Mouse (Mus musculus) left cerebral cortex, postnatal 10 days (tissue): ENCODE measurements around the gene Calhm3. TPM values are rescaled to one million over a fixed set of nuclear protein-coding genes. Genes with fewer than 3 reads are reported as not detected.
"Not testable (repeated sequence)": the region's sequence is repeated elsewhere in the genome, so short reads cannot be mapped to it uniquely, and the experiment has no call there.

ENCODE experiments used
- DNase-seq, 2 experiments: peaks; one replicate each; pipeline ENCODE4 v3.0.0; 2021 to 2022; ENCODE audit warnings: low spot score in 2 of 2, mixed read lengths in 1 of 2; ENCODE audit errors: extremely low spot score in 1 of 2
- intact Hi-C: fragments of 180-260 bp; cut with DNase I; formaldehyde crosslinking; loops from one replicate; pipeline ENCODE4 v1.15.1; 2025
- total RNA-seq, 2 experiments: library from RNA; stranded (reverse); gene quantifications; 2 replicates each; pipeline ENCODE4 v1.2.3; 2021

The Calhm3 gene
- total RNA-seq, 2 experiments from 2014 or later = not detected

DNA sequence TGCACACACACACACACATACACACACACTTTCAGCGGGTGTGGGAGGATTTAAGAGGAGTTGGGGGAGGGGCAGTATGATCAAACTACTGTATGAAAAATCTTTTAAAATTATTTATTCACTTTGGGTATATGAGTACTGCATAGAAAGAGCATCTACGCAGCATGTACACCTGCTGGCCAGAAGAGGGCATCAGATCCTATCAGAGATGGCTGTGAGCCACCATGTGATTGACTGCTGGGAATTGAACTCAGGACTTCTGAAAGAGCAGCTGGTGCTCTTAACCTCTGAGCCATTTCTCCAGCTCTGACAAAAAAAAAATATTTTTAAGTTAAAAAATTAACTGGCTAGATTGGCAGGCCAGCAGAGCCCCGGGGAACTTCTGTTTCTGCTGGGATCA is 17.0 kb upstream of the Calhm3 start:
- intact Hi-C loops = no loop called here
- no peak for DNase-seq

DNA sequence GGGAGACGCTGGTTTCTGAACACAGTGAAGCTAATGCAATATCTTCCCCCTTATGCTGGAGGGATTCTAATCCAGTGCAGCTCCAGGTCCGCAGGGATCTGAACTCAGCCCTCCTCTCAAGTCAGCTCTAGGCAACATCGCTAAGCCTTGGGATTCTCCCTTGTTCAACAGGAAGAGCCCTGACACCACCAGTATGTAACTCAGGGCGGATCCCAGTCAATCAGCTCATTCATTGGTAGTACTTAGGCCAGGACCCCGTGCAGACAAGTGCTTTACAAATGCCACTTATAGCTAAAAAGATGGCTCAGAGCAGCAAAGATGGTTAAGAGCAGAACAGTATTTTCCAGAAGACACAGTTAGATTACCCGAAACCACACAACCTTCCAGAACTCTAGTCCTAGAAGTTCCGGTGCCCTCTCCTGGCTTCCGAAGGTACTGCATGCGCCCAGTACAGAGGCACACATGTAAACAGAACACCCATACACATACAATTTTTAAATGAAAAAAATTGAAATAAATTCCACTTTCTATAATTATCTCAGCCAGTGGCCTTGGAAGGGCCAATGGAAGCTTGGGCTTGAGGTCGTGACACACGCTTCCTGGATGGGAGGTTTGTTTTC is 11.3 kb upstream of the Calhm3 start:
- intact Hi-C loops = loop anchor here (2.0 kb wide), 1 partner anchor 48 kb away; no protein-coding TSS in a partner anchor
- peak; percentile 75 to 87 for DNase-seq

- intact Hi-C loops = loop anchor here (2.0 kb wide), 1 partner anchor 47 kb away; no protein-coding TSS in a partner anchor
- DNase-seq = no peak
Observed at GRCm38 (mm10) chr19:47168223-47168622, 10.7 kb upstream of the Calhm3 start.

DNA sequence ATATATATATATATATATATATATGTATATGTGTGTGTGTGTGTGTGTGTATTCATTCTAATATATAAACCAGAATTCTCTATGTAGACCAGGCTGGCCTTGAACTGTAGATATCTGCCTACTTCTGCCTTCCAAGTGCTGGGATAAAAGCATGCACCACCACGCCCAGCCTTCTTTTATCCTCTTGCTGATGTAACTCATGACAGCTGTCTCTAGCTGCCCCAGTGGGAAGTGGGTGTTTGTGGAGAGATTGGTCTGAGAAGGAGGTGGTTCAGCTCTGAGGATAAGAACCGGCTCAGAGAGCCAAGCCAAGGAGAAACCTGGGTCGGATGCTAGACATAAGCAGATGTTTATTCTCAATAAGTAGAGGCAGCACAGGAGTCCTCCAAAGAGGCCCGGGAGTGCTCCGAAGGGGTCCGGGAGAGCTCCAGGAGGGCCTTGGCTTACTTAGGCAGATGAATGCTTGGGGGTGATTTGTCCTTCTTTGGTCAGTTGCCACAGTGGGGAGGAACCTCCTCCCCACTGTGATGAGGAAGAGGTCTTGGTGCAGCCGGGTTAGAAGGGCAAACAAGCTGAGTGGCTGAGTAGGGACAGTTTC is 10.2 kb upstream of the Calhm3 start:
- DNase-seq = no peak

DNA sequence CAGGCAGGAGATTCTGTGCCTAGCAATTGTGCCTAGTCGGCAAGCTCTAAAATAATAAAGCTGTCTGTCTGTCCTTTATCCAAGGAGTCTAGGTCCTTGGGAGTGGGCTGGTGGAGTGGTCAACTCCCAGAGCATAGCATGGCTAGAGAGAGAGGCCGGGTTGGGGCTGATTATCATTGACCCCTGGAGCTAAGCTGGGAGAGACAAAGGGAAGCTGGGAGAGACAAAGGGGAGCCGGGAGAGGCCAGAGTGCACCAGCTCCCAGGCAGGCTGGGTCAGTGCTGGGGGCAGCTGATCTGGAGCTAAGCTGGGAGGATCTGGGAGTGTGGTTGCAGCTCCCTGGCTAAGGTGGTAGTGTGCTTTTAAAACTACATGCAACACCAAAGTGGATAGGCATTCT is 9.2 kb upstream of the Calhm3 start:
- intact Hi-C loops = no loop called here
- DNase-seq = no peak

More for the DNA sequence above, 10.2 kb upstream of the Calhm3 start:
- intact Hi-C loops = loop anchor here (2.0 kb wide), 1 partner anchor 47 kb away; no protein-coding TSS in a partner anchor

DNA sequence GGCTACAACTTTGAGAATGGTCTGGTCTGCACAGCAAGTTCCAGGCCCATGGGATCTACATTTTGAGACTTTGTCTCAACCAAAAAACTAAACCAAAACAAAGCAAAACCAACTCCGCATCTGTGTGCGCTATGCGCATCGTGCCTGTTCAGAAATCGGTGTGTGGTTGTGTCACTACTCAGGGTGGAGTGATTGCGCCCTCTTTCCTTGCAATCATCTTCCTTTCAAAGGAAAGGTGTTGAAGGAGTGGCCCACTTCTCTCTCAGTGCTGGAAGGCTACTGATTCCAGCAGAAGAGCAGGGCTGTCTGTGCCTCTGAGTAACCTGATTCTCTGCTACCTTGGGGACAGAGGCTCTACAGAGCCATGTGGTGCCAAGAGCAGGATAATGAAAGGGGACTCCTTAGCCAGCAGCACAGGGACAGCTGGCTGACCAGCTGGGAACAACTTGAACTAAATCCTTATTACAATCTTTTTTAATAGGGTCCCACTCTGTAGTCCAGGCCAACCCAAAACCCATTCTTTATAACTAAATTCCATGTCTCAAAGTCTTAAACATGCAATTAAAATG is 5.7 kb upstream of the Calhm3 start:
- no peak for DNase-seq
- intact Hi-C loops = no loop called here

DNA sequence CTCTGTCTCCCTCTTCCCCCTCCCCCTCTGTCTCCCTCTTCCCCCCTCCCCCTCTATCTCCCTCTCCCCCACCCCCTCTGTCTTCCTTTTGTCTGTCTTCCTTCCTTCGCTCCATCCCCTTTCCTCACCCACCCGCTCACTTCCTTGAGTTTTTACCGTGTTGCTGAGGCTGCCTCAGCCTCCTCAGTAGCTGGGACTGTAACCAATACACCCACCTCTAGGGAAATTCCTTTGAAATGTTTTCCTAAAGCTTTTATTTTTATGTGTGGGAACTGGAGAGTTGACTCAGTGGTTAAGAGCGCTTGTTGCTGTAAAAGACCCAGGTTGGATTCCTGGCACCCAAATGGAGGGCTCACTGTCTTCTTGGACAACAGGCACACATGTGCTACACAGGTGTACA is 4.1 kb upstream of the Calhm3 start:
- intact Hi-C loops = no loop called here
- DNase-seq = no peak

DNA sequence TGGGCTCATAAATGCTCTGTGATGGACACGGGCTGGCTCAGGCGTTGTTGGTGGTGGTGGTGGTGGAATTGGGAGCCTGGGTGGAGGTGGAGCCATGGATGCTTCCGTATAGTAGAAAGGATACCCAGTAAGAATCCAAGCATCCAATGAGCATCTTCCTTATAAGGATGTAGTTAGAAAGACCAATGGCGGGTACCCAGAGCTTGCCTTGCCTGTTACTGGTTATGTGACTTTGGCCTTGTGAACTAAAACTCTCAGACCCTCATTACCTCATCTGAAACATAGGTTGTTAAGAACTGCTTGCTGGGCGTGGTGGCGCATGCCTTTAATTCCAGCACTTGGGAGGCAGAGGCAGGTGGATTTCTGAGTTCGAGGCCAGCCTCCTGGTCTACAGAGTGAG is 3.8 kb downstream of the Calhm3 start:
- intact Hi-C loops = no loop called here
- no peak for DNase-seq

DNA sequence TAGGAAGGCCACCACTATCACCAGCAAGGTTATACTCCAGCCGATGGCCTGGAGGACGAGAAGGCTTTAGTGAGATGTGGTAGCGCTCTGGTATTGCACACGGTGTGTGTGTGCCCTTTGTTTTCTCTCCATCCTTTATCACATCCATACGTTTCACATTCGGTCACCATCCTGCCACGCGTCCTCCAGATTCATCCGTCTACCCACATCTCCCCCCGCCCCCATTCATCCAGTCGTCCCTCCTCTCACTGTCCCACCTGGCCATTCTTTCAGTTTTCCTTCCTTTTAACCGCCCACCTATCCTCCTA is 5.5 kb downstream of the Calhm3 start:
- intact Hi-C loops = no loop called here
- no peak for DNase-seq

DNA sequence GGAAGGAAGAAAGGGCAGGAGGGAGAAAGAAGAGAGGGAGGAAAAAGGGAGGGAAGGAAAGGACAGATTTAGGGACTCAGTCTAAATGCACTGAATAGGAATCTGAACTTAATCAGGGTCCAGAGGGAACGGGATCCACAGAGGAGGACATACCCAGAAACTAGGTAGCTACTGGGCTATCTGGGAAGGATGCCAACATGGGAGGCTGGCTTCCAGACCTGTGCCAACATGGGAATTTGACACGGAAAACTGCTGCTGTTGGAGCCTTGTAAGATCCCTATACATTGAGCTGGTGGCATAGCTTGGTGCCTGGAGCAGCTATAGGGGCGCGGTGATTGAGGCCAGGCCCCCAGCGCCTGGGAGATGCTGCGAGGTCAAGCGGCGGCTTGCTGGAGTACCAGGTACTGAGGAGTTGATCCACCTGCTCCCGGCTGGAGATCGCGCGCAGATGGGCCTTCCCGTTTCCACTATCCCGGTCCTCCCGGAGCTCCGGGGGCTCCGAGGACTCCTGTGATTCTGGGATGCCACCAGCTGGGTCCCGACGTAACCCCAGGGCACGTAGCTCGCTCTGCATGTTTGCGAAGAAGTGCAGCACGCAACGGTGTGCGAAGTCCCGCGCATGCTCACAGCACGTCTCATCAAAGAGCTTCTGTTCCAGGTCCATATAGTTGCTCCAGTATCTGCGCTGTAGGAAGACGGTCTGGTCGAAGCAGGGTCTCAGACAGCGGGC is 6.1 kb downstream of the Calhm3 start:
- no peak for DNase-seq
- intact Hi-C loops = no loop called here

GRCm38 (mm10) chr19:47149854-47150253 is 7.7 kb downstream of the Calhm3 start:
- no peak for DNase-seq
- intact Hi-C loops = no loop called here

DNA sequence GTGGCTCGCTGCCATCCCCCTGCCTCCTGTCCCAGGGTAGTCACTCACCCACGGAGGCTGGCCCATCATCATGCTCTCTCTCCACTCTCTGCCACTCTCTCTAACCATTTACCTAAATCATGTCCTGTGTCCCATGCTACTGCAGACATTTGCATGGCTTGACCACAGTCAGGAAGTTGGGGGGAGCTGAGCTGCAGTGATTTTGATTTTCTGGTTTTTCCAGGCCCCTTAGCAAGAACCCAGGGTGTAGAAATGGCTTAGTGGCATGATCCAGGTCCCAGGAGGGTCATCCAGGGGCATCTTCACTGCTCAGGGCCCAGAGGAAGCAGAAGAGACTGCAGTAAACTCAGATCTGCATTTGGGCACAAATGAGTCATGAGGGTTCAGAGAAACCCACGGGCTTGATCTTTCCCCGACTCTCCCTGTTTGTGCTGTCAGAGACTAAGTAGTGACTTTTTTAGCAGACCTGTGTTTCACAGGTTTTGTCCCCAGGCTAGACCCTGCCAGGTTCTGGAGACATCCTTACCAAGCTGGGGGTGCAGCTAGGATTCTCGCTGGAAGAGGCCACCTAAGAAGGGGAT is 9.2 kb downstream of the Calhm3 start:
- intact Hi-C loops = no loop called here
- no peak for DNase-seq

GRCm38 (mm10) chr19:47144154-47144553 is 13.4 kb downstream of the Calhm3 start, which contains the start of gene Calhm1:
Calhm1 (minus strand) TSS chr19:47144254.
- no peak for DNase-seq
- intact Hi-C loops = no loop called here

DNA sequence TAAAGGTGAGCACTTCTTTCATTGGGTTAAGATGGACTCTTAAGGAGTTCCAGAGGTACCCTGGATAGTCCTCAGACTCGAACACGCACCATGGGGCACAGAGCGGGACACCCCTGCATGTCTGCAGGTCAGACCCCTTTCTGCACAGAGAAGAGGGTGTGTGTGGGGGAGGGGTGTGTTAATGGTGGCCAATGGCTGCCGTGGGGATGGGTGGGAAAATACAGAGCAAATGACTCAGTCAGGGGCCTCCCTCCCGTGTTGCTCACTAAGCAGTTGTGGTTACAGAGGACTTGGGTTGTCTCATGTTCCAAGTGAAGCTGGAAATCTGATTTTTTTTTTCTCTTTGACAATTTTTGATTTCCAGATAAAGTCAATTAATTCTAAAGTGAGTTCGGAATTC is 15.1 kb downstream of the Calhm3 start:
- intact Hi-C loops = no loop called here
- no peak for DNase-seq

DNA sequence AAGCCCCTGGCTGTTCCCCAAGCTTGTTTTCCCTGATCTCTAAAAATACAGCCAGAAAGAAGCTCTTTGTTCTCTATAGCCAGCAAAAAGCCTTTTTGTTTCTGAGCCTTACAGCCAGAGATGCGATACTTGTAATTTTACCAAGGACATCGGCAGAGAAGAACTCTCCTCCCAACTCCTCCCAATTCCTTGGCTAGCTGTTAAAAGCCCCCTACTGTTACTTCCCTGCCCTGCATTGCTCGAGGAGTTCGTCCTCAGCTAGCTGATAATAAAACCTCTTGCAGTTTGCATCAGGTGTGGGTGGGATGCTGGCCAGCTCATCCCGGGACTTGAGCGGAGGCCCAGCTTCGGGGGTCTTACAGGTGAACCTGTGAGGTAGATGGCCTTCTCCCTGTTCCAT is 18.0 kb downstream of the Calhm3 start:
- intact Hi-C loops, DNase-seq: not testable (repeated sequence)

- peak; percentile 45 to 75 for DNase-seq
- intact Hi-C loops = no loop called here
Observed at GRCm38 (mm10) chr19:47137771-47138421, 19.7 kb downstream of the Calhm3 start, which contains the start of gene Calhm2. Calhm2 (minus strand) TSS chr19:47138294.

GRCm38 (mm10) chr19:47137051-47137581 is 20.4 kb downstream of the Calhm3 start:
- DNase-seq = peak in 1 of 2 experiments; percentile 63
- intact Hi-C loops = no loop called here

- no peak for DNase-seq
- intact Hi-C loops = no loop called here
Observed at GRCm38 (mm10) chr19:47136170-47136569, 21.4 kb downstream of the Calhm3 start.

DNA sequence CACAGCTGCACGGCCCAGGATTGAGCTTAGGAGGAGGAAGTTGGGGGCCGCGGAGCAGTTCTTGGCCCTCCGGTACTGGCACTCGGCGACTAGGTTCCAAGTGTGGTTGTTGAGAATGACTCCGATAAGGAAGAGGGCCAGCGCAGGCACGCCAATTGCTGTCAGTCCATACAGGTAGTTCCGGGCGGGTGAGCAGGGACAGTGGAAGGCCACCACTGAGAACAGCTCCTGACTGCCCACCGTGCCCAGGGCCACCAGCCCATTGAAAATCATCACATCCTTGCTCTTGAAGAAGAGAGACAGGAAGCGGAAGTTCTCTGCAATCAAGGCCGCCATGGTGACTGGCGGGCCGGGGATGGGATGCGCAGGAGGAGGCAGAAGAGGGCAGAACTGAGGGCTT is 22.0 kb downstream of the Calhm3 start:
- intact Hi-C loops = no loop called here
- no peak for DNase-seq
